Mouse (Mus musculus) lung, embryonic 16.5 days (tissue): ENCODE measurements around the gene Smyd4. TPM values are rescaled to one million over a fixed set of nuclear protein-coding genes. Genes with fewer than 3 reads are reported as not detected.
A peak's percentile ranks its signal among the peaks of the same experiment; 100 is the strongest.

Experiments
- ATAC-seq: fragments of 200-750 bp; cut with Nextera tagmentation; 2 replicates; pipeline ENCODE4 v1.8.0; 2017; ENCODE audit warnings: low read depth, mild to moderate bottlenecking, moderate library complexity
- H3K27ac ChIP-seq: fragments of 300-500 bp; sonication (generic); 2 replicates; pipeline ENCODE4 v1.5.1; 2014; ENCODE audit warnings: mild to moderate bottlenecking, control low read depth, low read length
- H3K27me3 ChIP-seq: fragments of 300-500 bp; sonication (generic); 2 replicates; pipeline ENCODE4 v1.6.1; 2014; ENCODE audit warnings: low read depth, low read length, mixed read lengths; ENCODE audit not compliant: control insufficient read depth, insufficient read depth
- H3K36me3 ChIP-seq: fragments of 300-500 bp; sonication (generic); 2 replicates; pipeline ENCODE4 v1.6.1; 2014; ENCODE audit warnings: low read length; ENCODE audit not compliant: control insufficient read depth, insufficient read depth
- H3K4me1 ChIP-seq: fragments of 300-500 bp; sonication (generic); replicated peaks from 2 replicates; pipeline ENCODE4 v1.6.1; 2014; ENCODE audit warnings: low read length, mixed read lengths; ENCODE audit not compliant: control insufficient read depth, insufficient read depth
- H3K4me2 ChIP-seq: fragments of 300-500 bp; sonication (generic); 2 replicates; pipeline ENCODE4 v1.6.1; 2014; ENCODE audit warnings: low read depth, low read length, control low read depth
- H3K4me3 ChIP-seq: fragments of 300-500 bp; sonication (generic); 2 replicates; pipeline ENCODE4 v1.5.1; 2014; ENCODE audit warnings: mild to moderate bottlenecking, low read length, control low read depth
- H3K9ac ChIP-seq: fragments of 300-500 bp; sonication (generic); 2 replicates; pipeline ENCODE4 v1.6.1; 2014; ENCODE audit warnings: low read length, control low read depth
- H3K9me3 ChIP-seq: fragments of 300-500 bp; sonication (generic); 2 replicates; pipeline ENCODE4 v1.6.1; 2016; ENCODE audit warnings: low read length; ENCODE audit not compliant: control insufficient read depth
- WGBS: fragments of 180-500 bp; shearing (Covaris S2); extraction: QIAGEN DNeasy Blood & Tissue Kit; methylation state at CpG from one replicate; pipeline ENCODE4 v1.1.7; 2014; 5-methylcytosine and 5-hydroxymethylcytosine counted together
- polyA plus RNA-seq: library from polyadenylated mRNA; unstranded; fragments of >200 nt; fragmentation: Nextera tagmentation; extraction: Ambion mirVana; gene quantifications from 2 replicates; pipeline ENCODE4 v1.2.1, GENCODE M21; 2015

Smyd4 gene
- polyA plus RNA-seq, 1 experiment from 2014 or later = 16.9 TPM

DNA sequence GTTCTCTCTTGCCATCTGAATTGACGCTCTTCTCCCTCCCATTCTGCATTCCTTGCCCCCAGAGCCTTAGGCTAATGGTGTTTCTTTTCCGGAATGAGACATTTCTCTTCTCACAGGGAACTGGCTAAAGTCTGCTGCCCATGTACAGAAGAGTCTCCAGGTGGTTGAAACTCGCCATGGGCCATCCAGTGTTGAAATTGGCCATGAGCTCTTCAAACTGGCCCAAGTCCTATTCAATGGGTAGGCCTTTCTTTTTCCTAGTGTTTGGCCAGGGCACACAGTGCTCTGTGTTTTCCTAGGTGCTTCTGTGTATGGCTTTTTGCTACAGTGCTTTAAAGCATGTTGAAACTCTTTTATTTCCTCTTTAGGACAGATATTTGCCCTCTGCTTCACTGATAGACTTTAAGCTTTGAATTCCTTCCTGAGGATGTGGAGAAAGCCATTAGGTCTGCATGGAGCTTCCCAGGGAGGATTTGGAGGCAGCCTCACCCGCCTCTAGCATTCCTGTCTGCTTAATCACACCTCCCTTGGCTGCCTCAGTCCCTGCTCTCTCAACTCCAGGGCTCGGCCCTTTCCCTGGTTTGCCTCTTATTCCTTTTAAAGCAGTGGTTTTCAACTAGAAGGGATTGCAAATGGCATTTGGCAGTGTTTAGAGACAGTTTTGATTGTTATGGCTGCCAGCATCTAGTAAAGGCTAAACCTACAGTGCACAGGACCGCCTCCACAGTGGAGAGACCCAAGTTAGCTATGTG is 55.2 kb downstream of the Smyd4 start:
- peak overlapping the region; percentile 45; the same call in 1 of the 2 replicates for H3K27ac ChIP-seq
- 60% methylated on average over 6 of the region's 6 CpGs for WGBS
- H3K4me2 ChIP-seq = no peak overlapping the region
- H3K9me3 ChIP-seq = no peaks in the 10 kb centered on the region
- no peak overlapping the region for H3K9ac ChIP-seq
- H3K27me3 ChIP-seq = no peaks in the 10 kb centered on the region
- no peak overlapping the region for H3K4me3 ChIP-seq
- ATAC-seq = peak; percentile 56; the same call in 1 of the 2 replicates
- no peaks in the 10 kb centered on the region; the same call in 1 of the 2 replicates for H3K4me1 ChIP-seq
- no peaks in the 10 kb centered on the region for H3K36me3 ChIP-seq

GRCm38 (mm10) chr11:75404801-75405200 is 56.6 kb downstream of the Smyd4 start:
- Histone ChIP-seq H3K27ac (no peak overlapping the region), H3K36me3 (no peaks in the 10 kb centered on the region), H3K9ac (no peak overlapping the region), H3K4me3 (no peak overlapping the region), H3K9me3 (no peaks in the 10 kb centered on the region), H3K27me3 (no peaks in the 10 kb centered on the region), H3K4me1 (no peaks in the 10 kb centered on the region; the same call in 1 of the 2 replicates), H3K4me2 (no peak overlapping the region)
- 78% methylated on average over 6 of the region's 6 CpGs for WGBS
- ATAC-seq = no peak

- Histone ChIP-seq H3K4me3 (no peak overlapping the region), H3K27me3 (no peaks in the 10 kb centered on the region), H3K9me3 (no peaks in the 10 kb centered on the region), H3K4me1 (no peaks in the 10 kb centered on the region; the same call in 1 of the 2 replicates), H3K36me3 (no peaks in the 10 kb centered on the region), H3K4me2 (no peak overlapping the region), H3K27ac (no peak overlapping the region), H3K9ac (no peak overlapping the region)
- no peak for ATAC-seq
- WGBS = 60% methylated on average over 4 of the region's 4 CpGs
These were observed 57.9 kb downstream of the Smyd4 start for GRCm38 (mm10) chr11:75406104-75406503.

DNA sequence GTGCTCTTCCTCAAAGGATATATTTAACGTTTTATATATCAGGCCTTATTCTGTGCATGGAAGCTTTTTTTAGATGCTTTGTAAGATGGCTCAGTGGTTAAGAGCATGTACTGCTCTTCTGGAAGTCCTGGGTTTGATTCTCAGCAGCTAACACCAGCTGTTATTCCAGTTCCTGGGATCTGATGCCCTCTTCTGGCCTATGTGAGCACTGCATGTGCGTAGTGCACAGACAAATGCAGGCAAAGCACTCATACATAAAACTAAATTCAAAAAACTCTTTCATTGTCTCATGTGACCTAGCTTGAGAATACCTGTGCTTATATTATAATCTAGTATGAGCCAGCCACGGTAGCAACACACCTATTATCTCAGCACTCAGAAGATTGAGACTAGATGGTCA is 58.6 kb downstream of the Smyd4 start:
- ATAC-seq = no peak
- Histone ChIP-seq H3K9me3 (no peaks in the 10 kb centered on the region), H3K27me3 (no peaks in the 10 kb centered on the region), H3K9ac (no peak overlapping the region), H3K27ac (no peak overlapping the region), H3K4me3 (no peak overlapping the region), H3K36me3 (no peaks in the 10 kb centered on the region), H3K4me2 (no peak overlapping the region), H3K4me1 (no peaks in the 10 kb centered on the region; the same call in 1 of the 2 replicates)
- WGBS = 40% methylated on average over 3 of the region's 3 CpGs

GRCm38 (mm10) chr11:75409679-75410575 is 61.7 kb downstream of the Smyd4 start:
- Histone ChIP-seq H3K27ac (no peak overlapping the region), H3K4me1 (0 out of 2 replicates have a peak, but pooled peaks cover under 1% of the 10 kb centered on the region), H3K4me3 (no peak overlapping the region), H3K9me3 (no peaks in the 10 kb centered on the region), H3K36me3 (no peaks in the 10 kb centered on the region), H3K27me3 (no peaks in the 10 kb centered on the region), H3K4me2 (no peak overlapping the region), H3K9ac (no peak overlapping the region)
- 63% methylated on average over 17 of the region's 17 CpGs for WGBS
- no peak for ATAC-seq

DNA sequence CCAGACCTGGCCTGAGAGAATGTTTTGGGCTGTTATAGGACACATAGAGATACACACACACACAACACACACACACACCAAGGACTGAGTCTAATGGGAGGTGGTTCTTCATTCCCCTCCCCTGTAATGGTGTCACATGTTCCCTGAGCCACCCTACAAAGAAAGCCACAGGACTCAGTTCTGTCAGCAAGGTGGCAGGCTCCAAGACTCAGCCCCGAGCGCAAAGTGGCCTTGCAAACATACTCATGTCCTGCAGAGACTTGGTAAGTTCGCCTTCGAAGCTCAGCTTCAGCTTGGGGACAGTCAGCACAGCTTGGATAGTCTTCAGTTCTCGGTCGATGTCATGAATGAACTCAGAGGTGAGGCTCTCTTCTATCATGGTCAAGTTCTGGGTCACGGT is 62.4 kb downstream of the Smyd4 start:
- Histone ChIP-seq H3K9ac (no peak overlapping the region), H3K27ac (no peak overlapping the region), H3K4me2 (no peak overlapping the region), H3K4me1 (0 out of 2 replicates have a peak, but pooled peaks cover 2% of the 10 kb centered on the region), H3K27me3 (no peaks in the 10 kb centered on the region), H3K4me3 (no peak overlapping the region), H3K36me3 (no peaks in the 10 kb centered on the region), H3K9me3 (no peaks in the 10 kb centered on the region)
- 81% methylated on average over 7 of the region's 7 CpGs for WGBS
- ATAC-seq = no peak

DNA sequence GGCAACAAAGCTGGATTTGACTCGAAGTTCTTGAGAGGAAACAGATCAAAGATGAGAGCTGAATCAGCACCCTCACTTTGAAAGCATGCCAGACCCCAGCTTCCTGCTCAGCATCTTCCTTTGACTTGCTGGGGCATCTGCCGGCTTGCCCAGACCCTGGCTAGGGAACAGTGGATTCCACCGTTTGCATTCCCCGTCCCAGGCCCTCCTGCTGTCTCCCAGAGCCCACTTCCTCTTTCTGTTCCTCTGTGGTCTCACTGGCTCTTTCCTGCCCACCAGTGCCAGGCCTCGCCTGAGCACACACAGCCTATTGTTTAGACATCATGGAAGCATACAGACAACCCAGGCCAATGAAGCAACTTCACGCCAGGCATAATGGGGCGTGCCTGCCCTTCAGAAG is 66.9 kb downstream of the Smyd4 start:
- no peak overlapping the region for H3K4me2 ChIP-seq
- 49% methylated on average over 7 of the region's 7 CpGs for whole genome bisulfite sequencing
- H3K9me3 ChIP-seq = no peaks in the 10 kb centered on the region
- H3K36me3 ChIP-seq = no peaks in the 10 kb centered on the region
- H3K4me1 ChIP-seq = 0 out of 2 replicates have a peak, but pooled peaks cover 2% of the 10 kb centered on the region
- H3K27ac ChIP-seq = no peak overlapping the region
- no peaks in the 10 kb centered on the region for H3K27me3 ChIP-seq
- no peak overlapping the region for H3K9ac ChIP-seq
- no peak for ATAC-seq
- H3K4me3 ChIP-seq = no peak overlapping the region

DNA sequence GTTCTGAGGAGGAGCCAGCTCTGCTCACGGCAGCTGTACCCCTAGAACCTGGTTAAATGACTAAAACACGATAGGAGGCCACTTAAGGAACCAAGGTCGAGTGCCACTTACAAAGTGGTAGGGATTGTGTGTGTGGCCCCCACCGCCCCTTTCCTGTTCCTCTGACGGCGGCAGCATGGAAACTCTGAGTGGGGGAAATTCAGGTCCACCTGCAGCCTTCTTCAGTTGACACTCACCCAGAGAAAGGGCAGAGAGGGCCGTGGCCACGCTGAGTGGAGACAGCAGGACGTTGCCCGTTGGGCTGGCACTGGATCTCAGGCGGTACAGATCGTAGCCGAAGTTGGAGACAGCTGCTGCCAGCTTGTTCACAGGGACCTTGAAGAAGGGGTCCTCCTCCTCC is 67.8 kb downstream of the Smyd4 start:
- no peaks in the 10 kb centered on the region for H3K27me3 ChIP-seq
- no peak for ATAC-seq
- H3K4me3 ChIP-seq = no peak overlapping the region
- H3K4me1 ChIP-seq = 0 out of 2 replicates have a peak, but pooled peaks cover 2% of the 10 kb centered on the region
- no peak overlapping the region for H3K4me2 ChIP-seq
- no peak overlapping the region for H3K27ac ChIP-seq
- no peaks in the 10 kb centered on the region for H3K9me3 ChIP-seq
- H3K36me3 ChIP-seq = no peaks in the 10 kb centered on the region
- no peak overlapping the region for H3K9ac ChIP-seq
- WGBS = 61% methylated on average over 13 of the region's 13 CpGs

DNA sequence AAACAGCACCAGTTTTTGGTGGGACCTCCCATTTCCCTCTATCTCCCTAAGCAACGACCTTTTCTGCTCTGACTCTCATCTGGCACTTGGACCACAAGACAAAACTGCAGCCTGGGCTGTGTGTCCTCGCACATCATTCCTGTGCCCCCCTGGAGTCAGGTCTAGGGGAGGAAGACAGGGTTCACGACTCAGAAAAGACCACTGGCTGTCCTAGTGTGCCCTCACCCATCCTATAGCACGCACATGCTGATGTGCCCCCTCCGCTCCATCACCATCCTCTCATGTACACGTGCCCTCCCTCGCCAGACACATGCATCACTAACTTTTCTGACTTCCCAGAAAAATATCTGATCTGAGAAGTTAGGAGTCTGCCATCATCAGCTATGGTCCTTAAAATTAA is 71.8 kb downstream of the Smyd4 start:
- H3K4me2 ChIP-seq = no peak overlapping the region
- no peak overlapping the region for H3K27ac ChIP-seq
- ATAC-seq = no peak
- H3K4me3 ChIP-seq = no peak overlapping the region
- H3K9me3 ChIP-seq = no peaks in the 10 kb centered on the region
- 79% methylated on average over 7 of the region's 7 CpGs for WGBS
- peaks cover 3% of the 10 kb centered on the region for H3K4me1 ChIP-seq
- H3K9ac ChIP-seq = no peak overlapping the region
- no peaks in the 10 kb centered on the region for H3K36me3 ChIP-seq
- H3K27me3 ChIP-seq = no peaks in the 10 kb centered on the region
